ENCODE assay signal across 8 mouse cellular contexts in the genomic region with DNA sequence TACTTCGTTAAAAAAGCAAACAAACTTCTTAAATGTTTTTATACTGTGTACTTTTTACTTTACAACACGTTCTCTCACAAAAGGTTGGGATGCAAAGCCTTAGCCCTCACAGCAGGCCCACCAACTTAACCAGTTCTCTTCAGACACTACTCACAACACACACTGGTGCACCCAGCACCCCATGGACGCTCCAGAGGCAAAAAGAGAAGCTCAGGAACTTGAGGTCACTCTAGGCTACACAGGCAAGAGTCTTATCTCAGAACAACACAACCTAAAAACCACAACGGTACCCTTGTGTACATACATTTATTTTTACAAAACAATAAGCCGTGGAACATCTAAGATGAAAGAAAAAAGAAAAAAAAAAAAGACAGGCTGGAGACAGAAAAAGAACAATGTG. TPM values are rescaled to one million over a fixed set of nuclear protein-coding genes. Genes with fewer than 3 reads are reported as not detected.
DNase-seq lines count a peak whose midpoint lies in the region; ATAC-seq and TF ChIP-seq lines count a peak whose summit lies in the region.

No protein-coding gene starts in this region.

- H3K4me3 ChIP-seq in kidney, embryonic 15.5 days (replicated peaks) = peak overlapping the region; percentile 99
- peak overlapping the region; percentile 100 for H3K4me3 ChIP-seq in midbrain, postnatal 0 days (ENCODE audit: low read depth, low read length)

- H3K27ac ChIP-seq in kidney, embryonic 15.5 days = no peak overlapping the region
- no peak overlapping the region for H3K27ac ChIP-seq in midbrain, postnatal 0 days (ENCODE audit: low read depth, low read length)

- H3K9ac ChIP-seq in kidney, embryonic 15.5 days = peak overlapping the region; percentile 98
- peak overlapping the region; percentile 94; the same call in 1 of the 2 replicates for H3K9ac ChIP-seq in midbrain, postnatal 0 days (replicated peaks; ENCODE audit: low read length, poor library complexity, severe bottlenecking)

- peaks cover 47% of the 10 kb centered on the region for H3K4me1 ChIP-seq in kidney, embryonic 15.5 days
- H3K4me1 ChIP-seq in midbrain, postnatal 0 days (ENCODE audit: insufficient read depth, low read length) = peaks cover 12% of the 10 kb centered on the region; the same call in 1 of the 2 replicates

- H3K9me3 ChIP-seq in kidney, embryonic 15.5 days (replicated peaks) = no peaks in the 10 kb centered on the region
- H3K9me3 ChIP-seq in midbrain, postnatal 0 days (ENCODE audit: low read length) = no peaks in the 10 kb centered on the region

- WGBS in kidney, embryonic 15.5 days = 5% methylated on average over 5 of the region's 5 CpGs
- 6% methylated on average over 5 of the region's 5 CpGs for WGBS in midbrain, postnatal 0 days

- TF ChIP-seq CTCF in midbrain, postnatal 0 days (IDR thresholded peaks at IDR 0.05) = no peak

- peaks cover 9% of the 10 kb centered on the region; the same call in 1 of the 2 replicates for H3K36me3 ChIP-seq in kidney, embryonic 15.5 days
- H3K36me3 ChIP-seq in midbrain, postnatal 0 days (ENCODE audit: insufficient read depth, low read length) = no peaks in the 10 kb centered on the region

- intact Hi-C loops in left cerebral cortex, postnatal 25 days (cut with DNase I) = no loop called here

- no peak for ATAC-seq in kidney, embryonic 15.5 days (replicated peaks; ENCODE audit: low FRiP score)
- no peak for ATAC-seq in midbrain, postnatal 0 days (ENCODE audit: low FRiP score)

- DNase-seq in kidney, postnatal 10 days = no peak
- DNase-seq in c-Kit-positive CD71-positive TER-119-negative erythroid progenitor cells, embryonic 14.5 days (ENCODE audit: low read depth) = peak; percentile 54
- DNase-seq in induced T-regulatory cell, adult 2 months (ENCODE audit: low read depth) = peak; percentile 36
- DNase-seq in midbrain, postnatal 0 days (ENCODE audit: low spot score) = no peak
- DNase-seq in gastrocnemius, postnatal 25 days = no peak
- no peak for DNase-seq in left cerebral cortex, postnatal 25 days (ENCODE audit: low spot score in 2 of 2)
- no peak for DNase-seq in left cerebral cortex, adult 18-20 months (ENCODE audit: low spot score in 2 of 2)

- H3K4me2 ChIP-seq in kidney, embryonic 15.5 days = peak overlapping the region; percentile 63
- H3K4me2 ChIP-seq in midbrain, postnatal 0 days (ENCODE audit: low read depth, low read length, poor library complexity, severe bottlenecking) = peak overlapping the region; percentile 64

- H3K27me3 ChIP-seq in kidney, embryonic 15.5 days = no peaks in the 10 kb centered on the region
- no peaks in the 10 kb centered on the region for H3K27me3 ChIP-seq in midbrain, postnatal 0 days (ENCODE audit: insufficient read depth, low read length)

RNA-seq across cellular contexts. Expression of a gene that starts 1.2 kb away (rescaled TPM):
- 84.8 and 94.3 TPM in 2 replicates for polyA plus RNA-seq in kidney, embryonic 15.5 days (2015; fragmentation: Nextera tagmentation; extraction: Ambion mirVana)
- 84.7 and 106 TPM in 2 replicates for total RNA-seq in midbrain, postnatal 0 days (2014; rRNA removed)
- 107 and 117 TPM in 2 replicates for polyA plus RNA-seq in midbrain, postnatal 0 days (2015; fragmentation: Nextera tagmentation; extraction: Ambion mirVana)
- total RNA-seq in gastrocnemius, postnatal 25 days (2021) = 10 to 100 TPM; 24.0 to 24.6 TPM
- 10 to 100 TPM; 60.0 to 71.3 TPM for total RNA-seq in left cerebral cortex, postnatal 25 days (2021)
- 10 to 100 TPM; 73.2 to 73.7 TPM for total RNA-seq in left cerebral cortex, adult 18-20 months (2021)

RNA-seq across cellular contexts. Expression of a gene that starts 1.3 kb away (rescaled TPM):
- polyA plus RNA-seq in kidney, embryonic 15.5 days (2015; fragmentation: Nextera tagmentation; extraction: Ambion mirVana) = 82.0 and 84.8 TPM in 2 replicates
- total RNA-seq in midbrain, postnatal 0 days (2014; rRNA removed) = 3.7 and 7.3 TPM in 2 replicates
- 7.1 and 7.4 TPM in 2 replicates for polyA plus RNA-seq in midbrain, postnatal 0 days (2015; fragmentation: Nextera tagmentation; extraction: Ambion mirVana)
- total RNA-seq in gastrocnemius, postnatal 25 days (2021) = 1 to 10 TPM in 1 of 2 experiments, under 1 TPM in 1; 0.97 to 1.3 TPM
- 1 to 10 TPM; 1.9 to 3.3 TPM for total RNA-seq in left cerebral cortex, postnatal 25 days (2021)
- 1 to 10 TPM; 1.6 to 1.7 TPM for total RNA-seq in left cerebral cortex, adult 18-20 months (2021)

RNA-seq across cellular contexts. Expression of a gene that starts 50.6 kb away (rescaled TPM):
- 2.0 and 2.7 TPM in 2 replicates for polyA plus RNA-seq in kidney, embryonic 15.5 days (2015; fragmentation: Nextera tagmentation; extraction: Ambion mirVana)
- total RNA-seq in midbrain, postnatal 0 days (2014; rRNA removed) = not detected in 2 replicates
- 0.90 TPM in 1 of 2 replicates, not detected in the other for polyA plus RNA-seq in midbrain, postnatal 0 days (2015; fragmentation: Nextera tagmentation; extraction: Ambion mirVana)
- 1 to 10 TPM; 1.5 to 2.7 TPM for total RNA-seq in gastrocnemius, postnatal 25 days (2021)
- 1 to 10 TPM; 1.1 TPM for total RNA-seq in left cerebral cortex, postnatal 25 days (2021)
- not detected for total RNA-seq in left cerebral cortex, adult 18-20 months (2021)

RNA-seq across cellular contexts. Expression of a gene that starts 54.5 kb away (rescaled TPM):
- 18.5 and 20.7 TPM in 2 replicates for polyA plus RNA-seq in kidney, embryonic 15.5 days (2015; fragmentation: Nextera tagmentation; extraction: Ambion mirVana)
- 11.5 and 12.3 TPM in 2 replicates for total RNA-seq in midbrain, postnatal 0 days (2014; rRNA removed)
- polyA plus RNA-seq in midbrain, postnatal 0 days (2015; fragmentation: Nextera tagmentation; extraction: Ambion mirVana) = 13.7 and 14.4 TPM in 2 replicates
- 1 to 10 TPM; 7.3 to 7.9 TPM for total RNA-seq in gastrocnemius, postnatal 25 days (2021)
- total RNA-seq in left cerebral cortex, postnatal 25 days (2021) = 10 to 100 TPM; 13.5 to 13.9 TPM
- 10 to 100 TPM; 11.6 to 12.4 TPM for total RNA-seq in left cerebral cortex, adult 18-20 months (2021)

RNA-seq across cellular contexts. Expression of a gene that starts 54.9 kb away (rescaled TPM):
- polyA plus RNA-seq in kidney, embryonic 15.5 days (2015; fragmentation: Nextera tagmentation; extraction: Ambion mirVana) = 29.6 and 31.5 TPM in 2 replicates
- 19.6 and 27.7 TPM in 2 replicates for total RNA-seq in midbrain, postnatal 0 days (2014; rRNA removed)
- 19.7 and 23.1 TPM in 2 replicates for polyA plus RNA-seq in midbrain, postnatal 0 days (2015; fragmentation: Nextera tagmentation; extraction: Ambion mirVana)
- 10 to 100 TPM; 10.2 to 11.4 TPM for total RNA-seq in gastrocnemius, postnatal 25 days (2021)
- 10 to 100 TPM; 16.1 to 16.7 TPM for total RNA-seq in left cerebral cortex, postnatal 25 days (2021)
- total RNA-seq in left cerebral cortex, adult 18-20 months (2021) = 10 to 100 TPM; 17.9 to 20.0 TPM

Comparison
In these comparisons a context has a peak if more than half of its experiments do, and no peak if none do; other contexts are left out.
1. DNase-seq: peak in c-Kit-positive CD71-positive TER-119-negative erythroid progenitor cells, embryonic 14.5 days (single experiment) and induced T-regulatory cell, adult 2 months (single experiment); none in kidney, postnatal 10 days (single experiment), midbrain, postnatal 0 days (single experiment), gastrocnemius, postnatal 25 days (single experiment), left cerebral cortex, postnatal 25 days (0 of 2) and left cerebral cortex, adult 18-20 months (0 of 2).